Mouse (Mus musculus): ENCODE results near the gene Hsd17b12.
A peak's percentile ranks its signal among the peaks of the same experiment; 100 is the strongest.

Hsd17b12 gene

DNA sequence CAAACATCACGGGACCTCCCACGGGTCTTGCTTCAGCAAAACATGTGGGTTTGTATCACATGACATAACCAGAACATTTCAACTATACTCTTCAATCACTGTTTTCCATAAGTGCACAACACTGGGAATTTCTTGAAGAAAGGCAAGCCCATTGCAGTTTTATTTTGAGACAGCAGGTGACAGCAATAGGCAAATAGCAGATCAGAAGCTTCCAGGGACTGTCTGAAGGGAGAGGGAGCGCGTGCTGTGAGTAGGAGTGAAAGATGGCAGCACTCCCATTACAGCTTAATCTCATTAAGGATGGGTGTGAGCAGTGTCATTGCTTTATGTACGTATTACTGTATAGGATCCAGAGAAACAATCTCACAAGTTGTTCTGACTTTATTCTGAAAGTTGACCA is 88.3 kb downstream of the Hsd17b12 start:
- DNase-seq (ENCODE audit: low spot score): peak; percentile 36

DNA sequence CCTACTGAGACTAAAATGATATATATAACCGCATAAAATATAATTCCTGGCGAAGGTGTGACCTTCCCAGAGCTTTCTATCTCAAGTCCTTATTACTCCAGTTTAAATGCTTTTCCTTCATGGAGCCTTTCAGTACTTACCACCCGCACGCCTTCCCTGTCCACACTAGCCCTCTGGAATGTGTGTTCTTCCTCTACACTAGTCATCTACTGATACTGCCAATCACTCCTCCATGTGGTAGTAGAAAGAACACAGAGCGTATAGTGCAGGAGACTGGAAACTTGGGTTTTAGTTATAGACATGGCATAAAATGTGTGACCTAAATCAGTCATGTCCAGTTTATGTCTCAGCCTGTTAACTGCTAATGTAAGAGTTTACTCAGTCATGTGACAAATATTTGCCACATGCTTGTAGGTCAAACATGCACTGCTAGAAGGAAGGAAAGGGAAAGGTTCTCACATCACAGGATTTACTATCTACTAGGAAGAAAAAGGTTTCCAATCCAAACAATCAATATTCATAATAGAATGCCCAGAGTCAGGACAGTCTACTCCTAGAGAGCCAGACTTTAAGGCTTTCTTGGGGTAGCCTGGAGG is 91.1 kb downstream of the Hsd17b12 start:
- no peak for DNase-seq (ENCODE audit: low spot score)

DNA sequence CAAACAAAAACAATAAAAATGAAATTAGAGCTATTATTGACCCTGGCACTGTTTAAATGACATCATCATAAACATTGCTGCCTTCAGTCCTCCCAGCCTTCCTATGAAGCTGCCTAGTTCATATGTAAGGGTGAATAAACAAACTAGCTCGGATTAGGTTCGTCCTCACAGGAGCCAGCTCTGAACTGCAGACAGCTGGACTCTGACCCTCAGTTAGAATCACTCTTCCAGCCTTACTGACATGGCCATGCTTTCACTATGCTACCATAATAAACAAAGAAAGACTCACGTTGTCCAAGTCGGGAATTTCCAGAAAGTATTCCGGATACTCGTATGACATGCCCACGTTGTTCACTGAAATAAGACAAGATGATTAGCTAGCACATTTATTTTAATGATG is 91.6 kb downstream of the Hsd17b12 start:
- DNase-seq (ENCODE audit: low spot score): no peak

DNA sequence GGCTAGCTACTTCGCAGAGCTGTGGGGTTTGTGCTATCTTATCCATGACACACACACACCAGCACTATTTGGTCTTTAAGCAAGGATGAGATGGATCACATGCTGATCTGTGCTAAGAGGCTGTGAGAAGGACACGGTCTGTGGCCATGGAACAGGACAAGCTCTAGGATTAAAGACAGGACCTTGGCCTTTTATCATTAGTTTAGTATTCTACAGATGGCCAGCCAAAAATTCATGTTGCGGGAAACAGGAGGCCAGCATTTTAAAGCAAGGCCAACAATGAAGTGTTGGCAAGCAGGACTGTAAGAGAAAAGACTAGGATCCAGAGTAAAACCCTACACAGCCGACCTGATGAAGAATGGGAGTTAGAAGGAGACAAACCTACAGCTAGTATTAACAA is 95.0 kb downstream of the Hsd17b12 start:
- no peak for DNase-seq (ENCODE audit: low spot score)

DNA sequence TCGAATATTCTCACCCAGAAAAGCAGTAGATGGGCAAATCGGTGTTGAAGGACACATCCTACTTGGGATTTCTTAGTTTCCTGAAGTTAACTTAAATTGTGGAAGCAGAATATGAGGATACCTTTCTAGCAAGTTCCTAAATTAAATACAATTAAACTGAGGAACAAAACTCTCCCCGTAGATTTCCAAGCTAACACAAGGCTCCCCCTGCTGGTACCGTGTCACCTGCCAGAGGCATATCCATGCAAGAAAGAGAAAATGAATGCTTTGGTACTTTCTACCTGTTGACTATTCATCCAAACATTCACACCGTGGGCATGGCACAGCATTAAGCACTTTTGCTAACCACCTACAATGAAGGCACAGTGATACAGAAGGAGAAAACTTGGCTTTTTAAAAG is 98.3 kb downstream of the Hsd17b12 start:
- DNase-seq (ENCODE audit: low spot score): no peak

DNA sequence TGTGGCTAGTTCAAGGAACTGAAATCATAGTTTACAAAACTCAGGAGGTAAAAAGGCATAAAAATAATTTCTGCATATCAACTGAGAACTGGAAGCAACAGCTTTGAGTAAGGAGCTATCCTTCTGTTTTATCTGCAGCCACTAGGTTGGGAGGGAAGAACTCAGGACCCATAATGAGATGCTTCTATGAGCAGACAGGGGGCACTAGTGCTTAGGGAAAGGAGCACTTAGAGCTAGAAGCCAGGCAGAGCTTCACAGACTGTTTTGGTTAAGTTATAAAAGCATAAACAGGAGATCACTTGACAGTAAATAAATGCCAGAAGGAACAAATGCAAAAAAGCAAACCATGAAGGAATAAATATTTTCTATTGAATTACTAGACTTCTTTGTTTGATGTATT is 103.0 kb downstream of the Hsd17b12 start:
- peak; percentile 68 for DNase-seq (ENCODE audit: low spot score)

DNA sequence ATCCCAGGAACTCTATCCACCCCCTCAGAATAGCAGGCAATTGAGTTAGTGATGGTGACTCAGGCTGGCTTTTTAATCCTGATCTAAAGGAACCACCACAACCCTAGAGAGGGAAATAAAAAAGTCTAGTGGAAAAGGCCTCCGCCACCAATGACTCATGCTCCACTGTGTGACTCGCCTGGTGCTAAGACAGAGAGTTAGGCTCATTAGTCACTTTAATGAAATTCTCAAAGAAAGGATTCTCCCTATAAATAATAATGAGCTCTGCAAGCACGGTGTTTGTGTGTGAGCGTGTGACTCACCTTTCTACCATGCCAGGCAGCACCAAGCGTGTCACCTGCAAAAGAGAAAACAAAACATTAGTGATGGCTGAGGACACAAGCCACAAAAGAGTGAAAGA is 105.8 kb downstream of the Hsd17b12 start:
- peak; percentile 84 for DNase-seq (ENCODE audit: low spot score)

DNA sequence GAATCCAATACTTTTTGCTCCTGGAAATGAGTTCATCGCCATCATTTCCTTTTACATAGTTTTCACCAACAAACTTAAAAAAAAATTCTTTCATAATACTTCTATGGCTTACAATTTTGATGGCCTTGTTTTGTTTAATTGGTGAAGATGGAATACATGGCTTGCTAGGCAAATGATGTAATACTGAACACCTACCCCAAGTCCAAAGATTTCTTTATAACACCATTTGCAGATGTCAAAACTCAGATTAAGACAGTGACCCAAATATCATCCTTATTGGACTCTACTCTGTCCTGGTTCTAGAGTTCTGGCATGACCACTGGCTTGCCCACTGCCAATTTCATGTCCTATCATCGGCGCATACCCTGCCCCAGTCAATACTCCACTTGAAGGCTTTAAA is 106.9 kb downstream of the Hsd17b12 start:
- DNase-seq (ENCODE audit: low spot score): no peak

DNA sequence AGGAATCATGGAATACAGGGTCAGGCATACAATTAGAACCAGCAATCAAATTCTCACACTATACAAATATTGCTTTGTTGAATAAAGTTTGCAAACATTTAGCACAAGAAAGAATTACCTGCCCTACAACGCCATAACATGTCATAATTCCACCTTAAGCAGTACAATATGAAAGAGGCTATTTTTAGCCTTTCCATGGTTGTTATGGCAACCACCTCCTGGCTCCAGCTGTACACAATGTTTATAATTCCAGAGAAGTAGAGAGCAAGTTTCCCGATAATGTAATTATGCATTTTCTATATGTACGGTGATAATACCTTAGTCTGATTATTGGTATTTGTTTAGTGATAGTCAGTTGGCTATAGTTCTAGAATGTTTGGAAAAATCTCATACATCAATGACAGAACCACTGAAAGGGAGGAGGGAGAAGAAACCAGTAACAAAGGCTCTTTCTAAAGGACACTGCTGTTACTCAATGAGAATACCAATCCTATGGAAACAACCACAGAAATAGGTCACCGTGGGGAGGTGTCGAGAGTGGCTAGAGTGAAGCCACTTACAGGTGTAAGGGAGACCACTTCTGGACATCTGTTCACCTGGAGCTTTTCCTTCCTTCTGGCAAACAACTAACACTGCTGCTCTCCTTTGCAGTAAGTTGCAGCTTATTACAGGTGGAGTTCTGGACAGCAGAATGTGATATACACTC is 108.1 kb downstream of the Hsd17b12 start:
- no peak for DNase-seq (ENCODE audit: low spot score)

DNA sequence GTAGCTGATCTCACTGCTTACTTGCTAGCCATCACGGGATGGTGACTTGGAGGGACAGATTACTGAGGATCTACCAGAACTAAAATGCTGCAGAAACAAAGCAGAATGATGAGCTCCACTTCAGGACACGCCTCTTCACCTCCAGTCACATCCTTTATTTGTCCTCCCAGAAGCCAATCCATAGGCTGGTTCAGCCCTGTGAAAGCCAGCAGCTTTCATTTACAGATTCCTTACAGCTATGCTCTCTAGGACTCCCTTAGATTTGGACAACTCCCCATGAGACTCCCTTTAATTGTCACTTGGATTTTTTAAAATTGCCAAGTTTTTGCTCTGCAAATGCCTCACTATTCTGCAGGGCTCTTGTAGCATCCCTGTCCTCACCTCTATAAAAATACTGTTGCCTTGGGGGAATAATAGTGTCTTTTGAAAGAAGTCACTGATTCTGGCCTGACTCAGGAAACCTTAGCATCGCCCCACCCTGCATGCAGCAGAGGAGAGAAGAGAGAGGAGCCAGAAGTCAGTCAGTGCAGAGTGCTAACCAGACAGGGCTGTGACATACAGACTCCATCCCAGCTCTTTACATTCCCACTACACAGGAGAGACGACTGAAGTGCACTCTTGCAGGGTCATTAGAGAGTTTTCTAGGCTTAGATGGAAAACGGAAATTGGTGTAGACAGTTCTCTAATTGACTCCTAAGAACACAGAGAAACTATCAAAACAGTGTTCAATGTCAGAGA is 108.9 kb downstream of the Hsd17b12 start:
- no peak for DNase-seq (ENCODE audit: low spot score)

DNA sequence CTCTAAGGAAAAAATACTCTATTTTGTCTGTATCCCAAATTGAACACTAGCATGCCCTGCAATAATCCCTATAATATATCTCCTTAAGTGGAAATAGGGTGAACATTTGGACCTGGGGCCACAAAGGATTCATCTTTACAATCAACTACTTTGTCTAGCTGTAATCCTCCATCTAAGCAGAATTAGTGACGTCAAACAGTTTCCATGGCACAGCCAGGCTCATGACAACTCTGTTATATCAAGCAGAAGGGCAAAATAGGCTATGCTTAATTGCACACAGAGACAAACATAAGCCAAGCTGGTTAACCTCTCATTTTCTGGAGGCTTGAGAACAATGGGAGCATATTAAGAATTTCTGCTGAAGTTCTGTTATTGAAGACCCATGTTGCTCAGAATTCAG is 109.5 kb downstream of the Hsd17b12 start:
- DNase-seq (ENCODE audit: low spot score): no peak

DNA sequence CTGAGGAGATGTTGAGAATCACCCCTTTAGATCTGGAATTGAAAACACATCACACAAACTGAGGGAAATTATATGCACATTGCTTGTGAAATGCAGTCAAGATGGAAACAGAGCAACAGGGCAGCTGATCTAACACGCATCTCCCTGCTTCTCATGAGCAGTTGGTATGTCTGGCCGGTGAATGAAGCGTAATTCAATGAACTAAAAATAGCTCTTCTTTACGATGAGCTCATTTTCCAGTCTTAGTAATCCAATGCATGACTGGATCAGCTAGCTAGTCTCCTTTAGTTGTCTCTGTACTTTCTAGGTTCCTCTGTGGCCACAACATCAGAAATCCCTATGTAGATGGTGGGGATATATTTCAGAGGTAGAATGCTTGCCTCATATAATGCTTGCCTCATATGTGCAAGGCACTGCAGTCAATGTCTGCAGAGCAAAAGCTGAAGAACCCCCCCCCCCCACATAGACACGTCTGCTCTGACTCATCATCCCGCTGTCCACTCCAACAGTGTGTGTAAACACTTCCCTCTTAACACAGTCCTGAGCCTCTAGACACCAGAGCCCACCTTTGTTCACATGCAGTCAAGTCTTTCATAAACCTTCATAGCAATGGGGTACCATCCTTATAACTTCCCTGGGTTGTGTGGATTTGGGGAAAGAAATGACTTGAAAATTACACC is 112.2 kb downstream of the Hsd17b12 start:
- peak; percentile 85 for DNase-seq (ENCODE audit: low spot score)

DNA sequence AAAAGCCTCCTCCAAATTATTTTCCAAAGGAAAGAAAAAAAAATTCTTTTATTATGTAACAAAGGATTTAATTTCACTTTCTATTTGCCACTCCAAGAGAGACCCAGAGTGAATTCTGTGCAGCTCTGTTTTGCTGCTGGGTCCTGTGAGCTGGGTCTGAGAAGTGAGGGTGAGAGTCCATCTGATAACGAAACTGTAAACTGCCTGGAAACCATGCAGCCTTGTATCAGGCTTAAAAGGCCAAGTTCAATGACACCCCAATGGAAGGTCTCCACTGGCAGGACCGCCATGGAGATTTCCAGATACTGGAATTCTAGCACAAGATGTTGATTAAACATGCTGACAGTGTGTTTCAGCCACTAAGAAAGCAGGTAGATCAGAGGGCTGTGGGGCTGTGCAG is 113.6 kb downstream of the Hsd17b12 start:
- no peak for DNase-seq (ENCODE audit: low spot score)

DNA sequence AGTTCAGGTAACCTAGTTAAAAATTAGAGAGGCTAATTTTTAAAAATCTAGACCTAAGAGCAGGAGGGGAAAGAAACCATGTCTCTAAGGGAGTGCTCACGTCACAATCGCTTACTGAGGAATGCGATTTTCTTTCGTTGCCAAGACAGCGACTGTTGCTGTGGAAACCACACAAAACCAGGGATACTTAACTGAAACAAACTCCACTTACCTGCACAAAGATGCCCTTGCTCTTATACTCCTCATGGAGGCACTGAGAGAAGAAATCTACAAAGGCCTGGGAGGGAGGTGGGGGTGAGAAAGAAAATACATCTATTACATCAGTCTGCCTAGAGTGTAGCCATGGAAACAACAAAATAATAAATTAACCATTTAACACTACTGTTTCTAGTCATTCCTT is 114.1 kb downstream of the Hsd17b12 start:
- peak; percentile 37 for DNase-seq (ENCODE audit: low spot score)

DNA sequence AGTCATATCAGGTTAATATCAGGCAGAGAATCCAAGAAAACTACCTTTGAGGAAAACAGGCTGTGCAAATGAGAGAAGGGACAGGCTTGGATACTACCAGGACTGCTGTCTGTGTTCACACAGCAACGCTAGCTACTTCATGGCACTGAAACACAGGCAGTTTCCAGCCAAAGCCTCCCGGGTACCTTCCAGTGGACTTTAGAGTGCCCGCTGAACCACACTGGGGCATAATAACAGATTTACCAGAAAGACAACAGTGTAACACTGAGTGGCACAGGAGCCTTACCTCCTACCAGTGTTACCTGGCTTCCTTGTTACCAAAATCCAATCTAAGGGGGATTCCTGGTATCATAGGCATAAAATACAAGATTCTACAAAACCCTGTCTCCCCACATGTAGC is 115.3 kb downstream of the Hsd17b12 start:
- DNase-seq (ENCODE audit: low spot score): no peak

DNA sequence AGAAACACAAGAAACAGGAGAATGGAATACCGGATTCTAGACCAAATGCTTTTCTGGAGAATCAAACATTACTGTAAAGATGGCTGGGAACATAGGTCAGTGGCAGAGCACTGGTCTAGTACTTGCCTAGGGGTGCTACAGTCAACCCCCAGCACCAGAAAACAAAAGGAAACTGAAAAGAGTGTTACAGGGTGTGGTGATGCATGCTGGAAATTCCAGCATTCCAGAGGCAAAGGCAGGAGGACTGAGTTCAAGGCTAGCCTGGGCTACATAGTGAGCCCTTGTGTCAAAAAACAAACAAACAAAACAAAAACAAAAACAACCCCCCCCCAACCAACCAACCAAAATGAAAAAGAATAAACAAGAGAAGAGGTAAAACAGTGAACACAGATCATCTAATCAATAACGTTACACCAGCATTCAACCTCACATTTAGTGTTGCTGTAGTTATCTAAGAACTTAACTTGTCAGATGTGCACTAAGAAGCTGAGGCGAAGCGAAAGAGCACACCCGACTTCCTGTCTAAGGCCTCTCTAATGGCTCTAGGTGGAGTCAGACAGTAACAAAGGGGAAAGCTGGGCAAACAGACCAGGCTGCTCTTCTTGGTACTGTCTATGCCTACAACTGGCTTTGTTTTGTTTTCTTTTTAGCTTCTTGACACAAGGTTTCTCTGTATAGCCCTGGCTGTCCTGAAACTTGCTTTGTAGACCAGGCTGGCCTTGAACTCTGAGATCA is 117.2 kb downstream of the Hsd17b12 start:
- no peak for DNase-seq (ENCODE audit: low spot score)

DNA sequence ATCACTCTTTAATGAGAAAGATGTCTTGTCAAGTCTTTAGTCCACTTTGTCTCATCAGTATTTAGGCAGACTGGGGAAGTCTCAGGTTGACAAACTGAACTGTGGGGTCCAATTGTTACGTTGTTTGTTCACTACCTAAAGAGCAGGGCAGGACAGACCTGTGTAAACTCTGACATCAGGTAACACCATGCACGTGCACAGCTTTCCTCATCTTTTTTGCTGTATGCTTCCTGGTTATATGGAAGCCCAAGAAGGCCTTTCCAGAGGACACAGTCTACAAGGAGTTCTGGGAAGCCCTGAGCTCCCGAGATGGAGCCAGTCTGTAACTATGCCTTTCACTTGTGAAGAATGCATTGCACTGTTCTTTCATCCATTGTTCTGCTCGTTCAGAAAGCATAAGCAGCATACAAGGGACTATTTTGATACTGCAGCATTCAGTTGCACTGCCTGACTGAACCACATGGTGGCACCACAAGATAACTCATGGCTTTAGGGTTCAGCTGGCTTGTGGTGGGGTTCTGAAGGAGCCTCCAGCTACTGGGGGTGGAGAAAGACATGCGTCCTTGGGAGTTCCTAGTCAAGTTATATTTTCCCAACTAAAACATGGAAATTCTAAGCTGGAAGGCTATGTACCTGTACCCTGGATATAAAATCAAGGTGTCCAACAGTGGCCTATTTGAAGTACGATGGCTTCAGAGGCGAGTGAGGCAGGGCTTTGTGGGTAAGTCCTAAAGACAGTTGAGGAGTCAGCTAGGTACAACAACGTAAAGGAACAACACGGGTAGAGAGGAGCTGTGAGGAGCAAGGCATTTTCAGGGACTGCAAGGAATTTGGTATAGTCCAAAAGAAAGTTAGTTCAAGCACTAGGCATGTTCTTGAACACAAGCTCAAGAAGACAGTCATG is 122.1 kb downstream of the Hsd17b12 start:
- DNase-seq (ENCODE audit: low spot score): peak; percentile 73

DNA sequence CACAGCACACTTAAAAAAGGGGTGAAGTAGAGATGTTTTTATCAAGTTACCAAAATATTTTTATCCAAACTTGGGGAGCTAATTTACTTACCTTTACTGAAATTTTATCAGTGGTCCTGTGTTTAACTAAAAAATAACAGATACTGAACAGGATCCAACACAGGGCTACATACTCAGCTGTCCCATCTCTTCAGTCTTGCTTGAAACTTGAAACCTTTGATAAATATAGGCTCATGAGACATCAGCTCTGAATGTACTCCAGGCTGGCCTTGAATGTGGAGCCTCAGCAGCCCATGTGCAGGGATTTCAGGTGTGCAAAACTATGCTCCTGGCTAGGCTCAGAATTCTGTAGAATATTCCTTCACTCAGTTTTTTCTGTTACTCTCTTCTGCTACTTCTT is 127.2 kb downstream of the Hsd17b12 start:
- DNase-seq (ENCODE audit: low spot score): no peak

DNA sequence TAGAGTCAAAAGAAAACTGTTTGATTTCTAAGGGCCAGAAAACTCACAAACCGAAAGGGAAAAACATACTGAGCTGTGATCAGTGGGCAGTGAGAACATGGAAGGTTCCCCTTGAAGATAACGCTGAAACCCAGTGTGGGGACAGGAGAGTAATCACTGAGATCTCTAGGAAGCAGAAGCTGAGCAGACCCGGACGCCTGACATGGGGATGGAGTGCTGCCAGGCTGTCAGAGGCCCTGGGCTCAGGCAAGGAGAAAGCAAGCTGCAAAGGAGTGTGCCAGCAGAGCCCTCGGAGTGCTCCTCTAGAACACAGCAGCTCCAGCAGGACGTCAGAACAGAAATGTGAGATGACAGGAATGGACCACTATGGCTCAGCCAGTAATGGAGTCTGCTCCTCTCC is 133.1 kb downstream of the Hsd17b12 start:
- DNase-seq (ENCODE audit: low spot score): peak; percentile 63

DNA sequence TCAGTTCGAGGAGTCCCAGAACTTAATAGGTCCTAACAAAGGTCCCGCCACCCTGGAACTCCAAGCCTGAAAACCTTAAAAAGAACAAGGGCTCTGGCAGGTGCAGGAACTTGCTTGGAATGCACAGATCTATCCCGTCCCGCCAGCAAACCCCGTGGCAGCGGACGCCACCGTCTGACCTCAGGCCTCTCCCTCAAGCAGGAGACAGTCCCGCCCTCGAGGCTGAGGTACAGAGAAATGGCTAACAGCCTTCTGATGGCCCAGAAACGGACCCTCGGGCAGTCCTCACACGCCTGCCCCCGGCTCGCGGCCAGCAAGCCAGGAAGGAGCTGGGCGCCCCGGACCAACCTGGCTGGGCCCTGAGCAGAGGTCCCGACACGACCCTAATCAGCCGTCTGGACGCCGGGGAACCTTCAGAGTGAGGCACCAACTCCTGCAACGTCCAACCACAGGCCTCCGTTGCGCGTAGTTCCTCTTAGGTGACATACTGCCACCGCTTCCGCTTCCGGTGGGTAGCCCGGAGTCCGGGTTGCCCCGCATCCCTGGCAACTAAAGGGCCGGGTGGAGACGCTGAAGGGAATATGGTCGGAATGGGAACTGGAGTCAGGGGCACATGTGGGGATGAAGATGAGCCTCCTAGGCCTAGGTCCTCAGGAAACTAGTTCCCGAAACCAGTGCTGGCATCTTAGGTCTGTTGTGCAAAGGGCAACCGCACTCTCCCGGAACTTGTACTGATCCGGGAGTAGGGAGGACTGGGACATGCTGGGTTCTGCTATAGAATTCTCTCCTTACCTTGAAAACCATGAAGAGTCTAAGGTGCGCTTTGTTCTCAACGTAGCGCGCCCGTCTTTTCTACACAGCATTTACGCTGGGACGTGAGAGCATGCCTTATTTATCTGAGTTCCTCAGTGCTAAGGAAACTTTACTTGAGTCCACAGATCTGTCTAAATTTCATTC is 147.2 kb downstream of the Hsd17b12 start, which contains the start of gene Alkbh3:
Alkbh3 (minus strand) TSS at position 473 of the 957 bp plus-strand sequence.
- DNase-seq (ENCODE audit: low spot score): peak; percentile 97

Data from MN1 (cell line).